Mouse (Mus musculus) heart, adult 2 months (tissue): ENCODE data around the gene Dnajc30. TPM values are rescaled to one million over a fixed set of nuclear protein-coding genes. Genes with fewer than 3 reads are reported as not detected.

Source experiments
- DNase-seq, 2 experiments: peaks; one replicate each; pipeline ENCODE4 v3.0.0; 2021
- H3K27ac ChIP-seq: fragments of 200-600 bp; 2 replicates; pipeline ENCODE4 v1.8.1; 2022
- H3K27me3 ChIP-seq: fragments of 200-500 bp; 2 replicates; pipeline ENCODE4 v1.6.1; 2012; ENCODE audit warnings: mild to moderate bottlenecking, low read length, inconsistent platforms, mixed read lengths; ENCODE audit not compliant: control insufficient read depth, insufficient read depth
- H3K36me3 ChIP-seq: fragments of 200-500 bp; 2 replicates; pipeline ENCODE4 v1.6.1; 2012; ENCODE audit warnings: low read length, inconsistent platforms; ENCODE audit not compliant: control insufficient read depth, insufficient read depth
- H3K4me1 ChIP-seq: fragments of 200-500 bp; 2 replicates; pipeline ENCODE4 v1.6.1; 2011; ENCODE audit warnings: low read length; ENCODE audit not compliant: control insufficient read depth, insufficient read depth
- H3K4me3 ChIP-seq: fragments of 200-600 bp; 2 replicates; pipeline ENCODE4 v1.8.1; 2022
- H3K79me2 ChIP-seq: fragments of 200-500 bp; replicated peaks from 2 replicates; pipeline ENCODE4 v1.6.1; 2012; ENCODE audit warnings: mild to moderate bottlenecking, inconsistent platforms, low read length, moderate library complexity, mixed read lengths; ENCODE audit not compliant: control insufficient read depth, insufficient read depth
- H3K9ac ChIP-seq: fragments of 200-500 bp; 2 replicates; pipeline ENCODE4 v1.6.1; 2012; ENCODE audit warnings: low read depth, mild to moderate bottlenecking, control low read depth, inconsistent platforms, low read length, mixed read lengths
- CTCF ChIP-seq: fragments of 200-600 bp; IDR thresholded peaks from 2 replicates; pipeline ENCODE4 v1.8.1; 2022; ENCODE audit warnings: antibody characterized with exemption, mild to moderate bottlenecking, moderate library complexity
- EP300 ChIP-seq: fragments of 200-500 bp; IDR thresholded peaks from 2 replicates; pipeline ENCODE4 v1.6.1; 2011; ENCODE audit warnings: low read depth, low read length, control low read depth; ENCODE audit not compliant: insufficient read depth
- POLR2A ChIP-seq: fragments of 200-500 bp; IDR thresholded peaks from 2 replicates; pipeline ENCODE4 v1.6.1; 2011; ENCODE audit warnings: mild to moderate bottlenecking, low read depth, low read length, control low read depth; ENCODE audit not compliant: insufficient read depth
- WGBS: fragments of 180-500 bp; shearing (Covaris S2); methylation state at CpG from one replicate; pipeline ENCODE4 v1.1.7; 2018; 5-methylcytosine and 5-hydroxymethylcytosine counted together
- intact Hi-C: fragments of 180-260 bp; cut with DNase I; formaldehyde crosslinking; loops from one replicate; pipeline ENCODE4 v1.15.1; 2025
- polyA plus RNA-seq: library from polyadenylated mRNA; depleted of rRNA; stranded (reverse); fragments of >200 nt; gene quantifications from 2 replicates; pipeline ENCODE4 v1.2.3, GENCODE M21; 2012
- total RNA-seq, 2 experiments: library from RNA; stranded (reverse); gene quantifications; 2 replicates each; pipeline ENCODE4 v1.2.3; 2021

The Dnajc30 gene
- total and polyA plus RNA-seq, 3 experiments, result 35.7 to 46.1 (median 38.4) TPM

DNA sequence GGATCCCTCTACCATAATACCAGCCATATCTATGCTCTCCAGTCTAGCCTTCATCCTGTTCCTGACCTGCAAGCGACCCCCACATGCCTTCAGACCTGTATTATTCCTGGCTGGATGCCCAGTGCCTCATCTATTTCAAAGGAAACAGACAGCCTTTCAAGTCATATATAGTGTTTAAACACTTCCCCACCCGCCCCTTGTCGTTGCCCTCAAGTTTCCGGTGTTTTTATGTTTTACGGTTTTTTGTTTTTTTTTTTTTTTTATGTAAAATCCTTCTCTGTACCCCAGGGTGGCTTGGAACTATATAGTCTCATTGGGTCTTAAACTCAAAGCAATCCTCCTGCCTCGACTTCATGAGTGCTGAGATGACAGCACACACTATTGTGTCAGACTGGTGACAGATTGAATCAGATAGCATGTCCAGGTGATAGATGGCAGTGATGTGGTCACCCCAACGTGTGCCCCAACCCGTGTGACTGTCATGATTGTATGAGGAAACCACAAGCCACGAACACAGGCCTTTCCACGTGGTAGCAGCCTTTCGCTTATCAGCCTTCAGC is 39.3 kb upstream of the Dnajc30 start:
- H3K79me2 ChIP-seq, result no peaks in the 10 kb centered on the region
- H3K4me1 ChIP-seq, result peaks cover 8% of the 10 kb centered on the region
- H3K36me3 ChIP-seq, result no peaks in the 10 kb centered on the region
- no peak for DNase-seq
- intact Hi-C loops, result loop anchor here (5.0 kb wide), 1 partner anchor 38 kb away; the partner anchor contains the start of genes Bud23 and Dnajc30
- H3K4me3 ChIP-seq, result no peak overlapping the region; the same call in 1 of the 2 replicates
- H3K27me3 ChIP-seq, result no peaks in the 10 kb centered on the region
- WGBS, result 47% methylated on average over 11 of the region's 11 CpGs
- no peak overlapping the region for H3K9ac ChIP-seq
- H3K27ac ChIP-seq, result no peak overlapping the region
- TF ChIP-seq CTCF, result no peak
- TF ChIP-seq POLR2A, result no peak
- no peak for TF ChIP-seq EP300

DNA sequence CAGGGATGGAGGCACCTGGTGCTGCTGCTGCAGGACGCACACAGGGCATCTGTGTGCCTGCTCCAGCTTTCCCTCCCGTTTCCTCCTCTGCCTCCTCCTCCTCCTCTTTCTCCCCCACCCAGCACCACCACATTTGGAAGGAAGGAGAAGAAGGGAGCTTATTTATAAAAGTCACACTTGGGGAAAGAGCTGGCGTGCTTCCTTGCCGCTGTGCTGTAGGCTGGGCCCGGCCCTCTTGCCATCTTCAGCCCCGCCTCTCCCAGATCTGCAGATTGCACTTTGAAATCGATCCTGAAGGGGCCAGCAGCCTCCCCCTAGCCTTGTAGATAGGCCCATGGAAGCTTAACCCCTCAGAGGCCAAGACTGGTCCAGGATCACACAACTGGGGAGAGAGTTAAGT is 38.1 kb upstream of the Dnajc30 start:
- no peak for DNase-seq
- 46% methylated on average over 7 of the region's 7 CpGs for WGBS
- TF ChIP-seq POLR2A (no peak), EP300 (no peak), CTCF (no peak)
- H3K4me3 ChIP-seq, result no peak overlapping the region
- no peaks in the 10 kb centered on the region for H3K79me2 ChIP-seq
- intact Hi-C loops, result no loop called here
- no peaks in the 10 kb centered on the region for H3K27me3 ChIP-seq
- H3K36me3 ChIP-seq, result no peaks in the 10 kb centered on the region
- peaks cover 8% of the 10 kb centered on the region for H3K4me1 ChIP-seq
- H3K27ac ChIP-seq, result no peak overlapping the region
- H3K9ac ChIP-seq, result no peak overlapping the region

DNA sequence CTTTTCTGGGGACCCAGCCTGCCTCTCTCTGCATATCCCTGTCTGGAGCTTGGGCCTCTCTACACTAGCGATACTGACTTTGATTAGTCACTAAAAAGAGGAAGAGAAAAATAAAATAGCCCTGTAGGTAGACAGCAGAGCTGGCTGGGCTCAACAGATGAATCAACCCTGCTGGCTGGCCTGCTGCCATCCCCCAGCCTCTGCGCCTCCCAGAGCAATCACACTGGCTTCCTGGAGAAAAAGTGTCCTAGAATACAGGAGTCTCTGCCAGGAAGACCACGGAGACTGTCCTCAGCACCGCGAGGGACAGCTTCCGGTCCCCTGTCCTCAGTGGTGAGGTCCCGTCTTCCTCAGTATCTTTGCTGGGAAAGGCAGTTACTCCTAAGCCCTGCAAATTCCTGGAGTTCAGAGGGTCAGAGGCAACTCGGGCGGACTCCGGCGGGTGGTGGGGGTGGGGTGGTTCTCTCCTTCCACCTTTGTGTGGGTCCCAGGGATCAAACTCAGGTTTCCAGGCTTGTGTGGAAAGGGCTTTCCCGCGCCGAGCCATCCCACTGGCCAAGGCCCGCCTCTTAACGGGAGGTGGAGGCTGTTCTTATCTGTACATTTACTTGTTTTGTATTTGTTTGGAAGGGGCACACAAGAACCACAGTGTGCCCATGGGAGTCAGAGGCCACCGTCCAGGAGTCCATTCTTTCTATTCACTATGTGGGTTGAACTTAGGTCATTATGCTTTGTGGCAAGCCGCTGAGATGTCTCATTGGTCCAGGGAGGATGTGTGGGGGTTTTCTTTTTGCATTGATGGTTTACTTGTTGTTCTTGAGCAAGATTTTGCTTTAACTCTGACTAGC is 34.8 kb upstream of the Dnajc30 start:
- 29% methylated on average over 18 of the region's 18 CpGs for WGBS
- H3K4me1 ChIP-seq, result peaks cover 8% of the 10 kb centered on the region
- H3K9ac ChIP-seq, result no peak overlapping the region
- intact Hi-C loops, result no loop called here
- DNase-seq, result peak; percentile 63
- H3K27ac ChIP-seq, result no peak overlapping the region
- H3K79me2 ChIP-seq, result no peaks in the 10 kb centered on the region
- H3K36me3 ChIP-seq, result no peaks in the 10 kb centered on the region
- no peaks in the 10 kb centered on the region for H3K27me3 ChIP-seq
- TF ChIP-seq CTCF (no peak), EP300 (no peak), POLR2A (no peak)
- H3K4me3 ChIP-seq, result no peak overlapping the region

DNA sequence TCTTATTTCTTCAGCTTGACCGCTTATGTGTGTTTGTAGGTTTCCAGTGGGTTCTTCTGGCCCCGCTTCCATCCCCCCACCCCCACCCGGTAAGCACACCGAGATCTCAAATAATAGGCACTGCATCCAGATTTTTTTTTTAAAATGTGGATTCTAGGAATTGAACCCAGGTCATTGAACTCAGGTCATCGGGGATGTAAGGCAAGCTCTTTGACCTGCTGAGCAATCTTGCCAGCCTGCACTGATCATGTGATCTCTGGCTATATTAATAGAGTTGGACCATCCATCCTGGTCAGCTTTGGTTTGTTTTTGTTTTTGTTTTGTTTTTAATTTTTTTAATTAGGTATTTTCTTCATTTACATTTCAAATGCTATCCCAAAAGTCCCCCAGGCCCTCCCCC is 31.4 kb upstream of the Dnajc30 start:
- H3K4me1 ChIP-seq, result peaks cover 5% of the 10 kb centered on the region
- no peak overlapping the region for H3K4me3 ChIP-seq
- no peaks in the 10 kb centered on the region for H3K36me3 ChIP-seq
- DNase-seq, result no peak
- H3K9ac ChIP-seq, result no peak overlapping the region
- H3K27me3 ChIP-seq, result no peaks in the 10 kb centered on the region
- no peaks in the 10 kb centered on the region for H3K79me2 ChIP-seq
- TF ChIP-seq EP300 (no peak), CTCF (no peak), POLR2A (no peak)
- no peak overlapping the region for H3K27ac ChIP-seq
- 83% methylated on average over 5 of the region's 5 CpGs for WGBS
- intact Hi-C loops, result no loop called here

DNA sequence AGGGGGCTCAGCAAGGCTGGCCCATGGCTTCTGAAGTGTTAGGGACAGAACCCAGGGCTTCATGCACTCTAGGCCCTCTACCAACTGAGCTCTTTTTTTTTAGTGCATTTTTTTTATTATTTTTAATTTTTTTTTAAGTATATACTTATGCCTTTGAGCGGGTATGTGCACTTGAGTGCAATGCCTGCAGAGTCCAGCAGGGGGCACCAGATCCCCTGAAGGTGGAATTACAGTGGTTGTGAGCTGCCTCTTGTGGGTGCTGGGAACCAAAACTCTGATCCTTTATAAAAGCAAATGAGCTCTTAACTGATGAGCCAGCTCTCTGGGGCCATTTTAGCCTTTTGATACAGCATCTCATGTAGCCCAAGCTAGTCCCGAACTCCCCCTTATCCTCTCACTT is 29.4 kb upstream of the Dnajc30 start:
- Histone ChIP-seq H3K27me3 (no peaks in the 10 kb centered on the region), H3K36me3 (no peaks in the 10 kb centered on the region), H3K27ac (no peak overlapping the region), H3K4me3 (no peak overlapping the region), H3K9ac (no peak overlapping the region), H3K4me1 (no peaks in the 10 kb centered on the region), H3K79me2 (no peaks in the 10 kb centered on the region)
- 94% methylated on average over 2 of the region's 2 CpGs for WGBS
- no peak for DNase-seq
- intact Hi-C loops, result no loop called here
- TF ChIP-seq CTCF (peak; percentile 61), POLR2A (no peak)

DNA sequence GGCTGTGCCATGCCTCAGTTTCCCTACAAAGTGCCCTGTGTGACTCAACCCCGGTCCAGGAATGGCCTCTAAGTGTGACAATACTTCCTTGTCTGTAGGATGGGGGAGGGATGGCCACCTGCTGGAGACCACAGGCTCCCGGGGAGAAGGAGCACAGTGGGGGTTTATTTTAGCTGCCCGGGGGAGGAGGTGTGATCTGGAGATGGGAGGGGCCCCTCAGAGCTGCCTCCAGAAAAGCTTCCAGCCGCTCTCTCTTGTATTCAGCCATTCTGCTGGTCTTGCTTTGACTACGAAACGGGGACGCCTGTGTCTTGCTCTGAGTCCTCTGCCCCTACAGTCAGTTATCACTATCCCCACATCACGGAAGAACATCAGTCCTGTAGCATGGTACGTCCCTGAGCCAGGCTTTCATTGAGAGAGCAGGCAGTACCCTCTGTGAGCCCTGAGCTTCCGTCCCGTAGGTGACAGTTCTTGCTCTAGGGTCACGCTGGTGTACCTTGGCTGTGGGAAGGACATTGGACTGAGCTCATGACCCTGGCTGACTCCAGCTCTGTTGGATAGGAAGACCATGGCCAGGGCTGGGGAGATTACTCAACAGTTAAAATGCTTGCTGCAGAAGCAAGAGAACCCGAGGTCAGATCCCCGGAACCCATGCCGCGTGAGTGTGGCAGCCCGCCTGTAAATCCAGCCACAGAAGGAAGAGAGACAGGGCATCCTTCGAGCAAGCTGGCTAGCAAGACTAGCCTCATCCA is 28.2 kb upstream of the Dnajc30 start:
- TF ChIP-seq EP300, result no peak
- TF ChIP-seq CTCF, result no peak
- no peak for TF ChIP-seq POLR2A
- no peaks in the 10 kb centered on the region for H3K27me3 ChIP-seq
- H3K4me1 ChIP-seq, result no peaks in the 10 kb centered on the region
- no peaks in the 10 kb centered on the region for H3K79me2 ChIP-seq
- H3K9ac ChIP-seq, result no peak overlapping the region
- H3K36me3 ChIP-seq, result no peaks in the 10 kb centered on the region
- intact Hi-C loops, result no loop called here
- DNase-seq, result no peak
- no peak overlapping the region for H3K4me3 ChIP-seq
- H3K27ac ChIP-seq, result no peak overlapping the region
- WGBS, result 69% methylated on average over 18 of the region's 18 CpGs
